Mouse (Mus musculus) liver, postnatal 0 days (tissue): Measurements from ENCODE around the gene Ccdc3.

Experiments
- CTCF ChIP-seq: sonication (generic); IDR thresholded peaks from 2 replicates; pipeline ENCODE4 v1.5.1; 2016; ENCODE audit warnings: antibody characterized with exemption, low read depth
- EP300 ChIP-seq: IDR thresholded peaks from 2 replicates; pipeline ENCODE4 v1.6.1; 2016; ENCODE audit warnings: antibody characterized with exemption, low read depth, mild to moderate bottlenecking

GRCm38 (mm10) chr2:5116856-5117532, 20.6 kb upstream of the Ccdc3 start:
- TF ChIP-seq CTCF (no peak), EP300 (no peak)
